Mouse (Mus musculus) myocyte (in vitro differentiated cells): ENCODE data around the gene Nudt5. TPM values are rescaled to one million over a fixed set of nuclear protein-coding genes. Genes with fewer than 3 reads are reported as not detected.

ENCODE experiments used
- H3K27me3 ChIP-seq: one replicate; pipeline ENCODE4 v1.6.1; 2011; ENCODE audit not compliant: control insufficient read depth, insufficient read depth, insufficient read length
- H3K36me3 ChIP-seq: one replicate; pipeline ENCODE4 v1.6.1; 2011; ENCODE audit not compliant: control insufficient read depth, insufficient read depth
- H3K4me2 ChIP-seq: one replicate; pipeline ENCODE4 v1.6.1; 2011; ENCODE audit warnings: low read depth, control low read depth
- H3K4me3 ChIP-seq: one replicate; pipeline ENCODE4 v1.5.1; 2011; ENCODE audit warnings: mild to moderate bottlenecking, control low read depth, moderate library complexity
- H3K79me2 ChIP-seq: one replicate; pipeline ENCODE4 v1.6.1; 2011; ENCODE audit not compliant: control insufficient read depth, insufficient read depth
- H3ac ChIP-seq: one replicate; pipeline ENCODE4 v1.6.1; 2011; ENCODE audit not compliant: control insufficient read depth, insufficient read length
- CEBPB ChIP-seq: IDR thresholded peaks from 2 replicates; pipeline ENCODE4 v1.6.1; 2011; ENCODE audit warnings: mild to moderate bottlenecking, moderate library complexity; ENCODE audit not compliant: poor library complexity, insufficient read depth, severe bottlenecking
- E2F4 ChIP-seq: IDR thresholded peaks from one replicate; pipeline ENCODE4 v1.6.1; 2011; ENCODE audit warnings: mild to moderate bottlenecking, control low read depth, moderate library complexity; ENCODE audit not compliant: insufficient read depth
- MAX ChIP-seq: IDR thresholded peaks from one replicate; pipeline ENCODE4 v1.6.1; 2011; ENCODE audit warnings: low read depth, mild to moderate bottlenecking, control low read depth
- MYOD1 ChIP-seq, 3 experiments: IDR thresholded peaks; one replicate each; pipeline ENCODE4 v1.6.1; 2011; ENCODE audit warnings: control low read depth in 2 of 3, low read depth in 2 of 3, mild to moderate bottlenecking in 2 of 3, moderate library complexity in 1 of 3; ENCODE audit not compliant: insufficient read length in 2 of 3, control insufficient read depth in 1 of 3
- MYOG ChIP-seq, 3 experiments: IDR thresholded peaks; one replicate each; pipeline ENCODE4 v1.6.1; 2011; ENCODE audit warnings: control low read depth in 2 of 3, low read depth in 2 of 3, mild to moderate bottlenecking in 2 of 3; ENCODE audit not compliant: insufficient read length in 2 of 3, control insufficient read depth in 1 of 3, insufficient read depth in 1 of 3
- POLR2A ChIP-seq: IDR thresholded peaks from one replicate; pipeline ENCODE4 v1.6.1; 2011; ENCODE audit warnings: low read depth, mild to moderate bottlenecking, control low read depth, moderate library complexity; ENCODE audit not compliant: insufficient read length
- POLR2AphosphoS2 ChIP-seq: IDR thresholded peaks from one replicate; pipeline ENCODE4 v1.6.1; 2011; ENCODE audit warnings: low read depth, control low read depth; ENCODE audit not compliant: insufficient read length
- REST ChIP-seq: IDR thresholded peaks from one replicate; pipeline ENCODE4 v1.6.1; 2011; ENCODE audit warnings: mild to moderate bottlenecking, control low read depth, moderate library complexity; ENCODE audit not compliant: insufficient read depth, insufficient read length
- SRF ChIP-seq: IDR thresholded peaks from one replicate; pipeline ENCODE4 v1.6.1; 2011; ENCODE audit warnings: low read depth; ENCODE audit not compliant: control insufficient read depth, insufficient read length
- TCF12 ChIP-seq: IDR thresholded peaks from one replicate; pipeline ENCODE4 v1.6.1; 2011; ENCODE audit warnings: mild to moderate bottlenecking, control low read depth; ENCODE audit not compliant: poor library complexity, insufficient read depth, severe bottlenecking
- TCF3 ChIP-seq: IDR thresholded peaks from one replicate; pipeline ENCODE4 v1.6.1; 2011; ENCODE audit warnings: low read depth, control low read depth; ENCODE audit not compliant: insufficient read length
- USF1 ChIP-seq: IDR thresholded peaks from one replicate; pipeline ENCODE4 v1.6.1; 2011; ENCODE audit warnings: low read depth, mild to moderate bottlenecking, control low read depth, moderate library complexity
- polyA plus RNA-seq: library from polyadenylated mRNA; unstranded; fragments of >200 nt; fragmentation: generic; extraction: Trizol; gene quantifications from one replicate; pipeline ENCODE4 v1.2.1, GENCODE M21; 2012; ENCODE audit warnings: missing spikeins

Nudt5 gene
- polyA plus RNA-seq, 1 experiment, result 38.1 TPM

GRCm38 (mm10) chr2:5821264-5821663 lies 23.6 kb upstream of the Nudt5 start:
- Histone ChIP-seq H3K4me2 (no peak overlapping the region), H3K36me3 (peaks cover 18% of the 10 kb centered on the region), H3K79me2 (no peaks in the 10 kb centered on the region)

DNA sequence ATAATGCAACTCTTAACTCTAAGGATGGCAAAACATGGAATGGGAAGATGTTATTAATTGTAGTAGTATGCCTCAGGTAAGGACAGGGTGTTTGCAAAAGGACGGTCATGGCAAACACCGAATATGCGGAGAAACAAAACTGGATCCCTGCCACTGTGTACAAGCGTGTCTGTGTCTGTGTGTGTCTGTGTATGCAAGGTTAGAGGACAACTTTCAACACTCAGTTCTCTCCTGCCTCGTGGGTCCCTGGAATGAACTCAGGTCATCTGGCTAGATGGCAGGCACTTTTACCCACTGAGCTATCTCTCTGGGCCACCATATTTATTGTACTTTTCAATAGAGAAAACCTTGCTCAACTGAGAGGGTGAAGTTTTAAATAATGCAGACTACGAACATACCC lies 22.4 kb upstream of the Nudt5 start:
- H3K79me2 ChIP-seq, result no peaks in the 10 kb centered on the region
- no peak for TF ChIP-seq MAX
- TF ChIP-seq REST, result no peak
- TF ChIP-seq TCF3, result no peak
- TF ChIP-seq MYOD1 (IDR thresholded peaks at IDR 0.05; ENCODE audit: control insufficient read depth in 1 of 3, insufficient read length in 2 of 3, low read depth in 2 of 3), result no peak
- TF ChIP-seq MYOG (IDR thresholded peaks at IDR 0.05; ENCODE audit: control insufficient read depth in 1 of 3, insufficient read depth in 1 of 3, insufficient read length in 2 of 3, low read depth in 2 of 3), result no peak
- no peak for TF ChIP-seq TCF12
- TF ChIP-seq USF1, result no peak
- TF ChIP-seq CEBPB, result no peak
- TF ChIP-seq E2F4, result no peak
- no peak for TF ChIP-seq POLR2A
- no peak for TF ChIP-seq SRF
- TF ChIP-seq POLR2AphosphoS2, result no peak
- H3K27me3 ChIP-seq, result no peaks in the 10 kb centered on the region
- peaks cover 20% of the 10 kb centered on the region for H3K36me3 ChIP-seq
- no peak overlapping the region for H3K4me3 ChIP-seq
- H3ac ChIP-seq, result no peak overlapping the region
- no peak overlapping the region for H3K4me2 ChIP-seq

More at GRCm38 (mm10) chr2:5821264-5821663, 23.6 kb upstream of the Nudt5 start:
- Histone ChIP-seq H3K27me3 (no peaks in the 10 kb centered on the region), H3K4me3 (no peak overlapping the region), H3ac (no peak overlapping the region)
- no peak for TF ChIP-seq MYOD1 (IDR thresholded peaks at IDR 0.05; ENCODE audit: control insufficient read depth in 1 of 3, insufficient read length in 2 of 3, low read depth in 2 of 3)
- no peak for TF ChIP-seq E2F4
- TF ChIP-seq TCF12, result no peak
- no peak for TF ChIP-seq MAX
- no peak for TF ChIP-seq MYOG (IDR thresholded peaks at IDR 0.05; ENCODE audit: control insufficient read depth in 1 of 3, insufficient read depth in 1 of 3, insufficient read length in 2 of 3, low read depth in 2 of 3)
- TF ChIP-seq CEBPB, result no peak
- TF ChIP-seq POLR2AphosphoS2, result no peak
- no peak for TF ChIP-seq TCF3

GRCm38 (mm10) chr2:5824213-5824612 lies 20.6 kb upstream of the Nudt5 start:
- Histone ChIP-seq H3K4me2 (no peak overlapping the region), H3K4me3 (no peak overlapping the region), H3K36me3 (peaks cover 20% of the 10 kb centered on the region), H3K79me2 (no peaks in the 10 kb centered on the region), H3K27me3 (no peaks in the 10 kb centered on the region), H3ac (no peak overlapping the region)
- TF ChIP-seq TCF3 (no peak), SRF (no peak), POLR2A (no peak)

DNA sequence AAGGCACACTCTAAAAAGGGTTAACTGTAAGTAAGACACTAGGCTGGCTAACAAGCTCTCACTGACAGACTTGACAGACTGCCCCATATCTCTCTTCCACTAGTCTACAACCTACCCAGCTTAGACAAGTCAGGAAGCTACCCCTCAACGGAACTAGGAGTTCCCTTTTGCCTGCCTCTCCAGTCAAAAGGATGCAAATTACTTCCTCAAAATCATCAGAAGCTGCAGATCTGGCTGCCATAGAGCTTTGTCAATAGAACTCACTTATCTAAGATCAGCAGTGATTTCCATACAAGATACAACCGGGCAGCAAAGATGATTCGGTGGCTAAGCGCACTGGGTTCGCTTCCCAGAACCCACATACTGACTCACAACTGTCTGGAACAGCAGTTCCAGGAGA lies 20.1 kb upstream of the Nudt5 start:
- H3K27me3 ChIP-seq, result no peaks in the 10 kb centered on the region
- H3K4me2 ChIP-seq, result no peak overlapping the region
- H3K79me2 ChIP-seq, result no peaks in the 10 kb centered on the region
- H3ac ChIP-seq, result no peak overlapping the region
- no peak for TF ChIP-seq REST
- TF ChIP-seq POLR2AphosphoS2, result no peak
- TF ChIP-seq TCF3, result no peak
- TF ChIP-seq MYOG (IDR thresholded peaks at IDR 0.05; ENCODE audit: control insufficient read depth in 1 of 3, insufficient read depth in 1 of 3, insufficient read length in 2 of 3, low read depth in 2 of 3), result no peak
- TF ChIP-seq MAX, result no peak
- TF ChIP-seq CEBPB, result no peak
- TF ChIP-seq USF1, result no peak
- TF ChIP-seq POLR2A, result no peak
- TF ChIP-seq SRF, result no peak
- no peak for TF ChIP-seq E2F4
- TF ChIP-seq TCF12, result no peak
- no peak for TF ChIP-seq MYOD1 (IDR thresholded peaks at IDR 0.05; ENCODE audit: control insufficient read depth in 1 of 3, insufficient read length in 2 of 3, low read depth in 2 of 3)
- H3K36me3 ChIP-seq, result peaks cover 19% of the 10 kb centered on the region
- H3K4me3 ChIP-seq, result no peak overlapping the region

GRCm38 (mm10) chr2:5825265-5825913 lies 19.4 kb upstream of the Nudt5 start:
- Histone ChIP-seq H3ac (no peak overlapping the region), H3K27me3 (no peaks in the 10 kb centered on the region), H3K4me3 (no peak overlapping the region), H3K4me2 (no peak overlapping the region), H3K36me3 (peaks cover 21% of the 10 kb centered on the region), H3K79me2 (no peaks in the 10 kb centered on the region)
- TF ChIP-seq POLR2A, result no peak
- TF ChIP-seq CEBPB, result no peak
- TF ChIP-seq MYOG (IDR thresholded peaks at IDR 0.05; ENCODE audit: control insufficient read depth in 1 of 3, insufficient read depth in 1 of 3, insufficient read length in 2 of 3, low read depth in 2 of 3), result no peak
- no peak for TF ChIP-seq MYOD1 (IDR thresholded peaks at IDR 0.05; ENCODE audit: control insufficient read depth in 1 of 3, insufficient read length in 2 of 3, low read depth in 2 of 3)
- no peak for TF ChIP-seq TCF3
- no peak for TF ChIP-seq TCF12
- no peak for TF ChIP-seq E2F4
- TF ChIP-seq USF1, result no peak
- no peak for TF ChIP-seq SRF
- no peak for TF ChIP-seq REST
- TF ChIP-seq MAX, result no peak
- no peak for TF ChIP-seq POLR2AphosphoS2
